Mouse (Mus musculus) testis, adult 2 months (tissue): Measurements from ENCODE around the gene Hivep1.

ENCODE experiments used
- CTCF ChIP-seq: fragments of 200-500 bp; IDR thresholded peaks from 2 replicates; pipeline ENCODE4 v1.5.1; 2012; ENCODE audit warnings: low read depth, mild to moderate bottlenecking, inconsistent platforms, low read length, moderate library complexity; ENCODE audit not compliant: control insufficient read depth, insufficient read depth, insufficient replicate concordance
- POLR2A ChIP-seq: fragments of 200-500 bp; IDR thresholded peaks from 2 replicates; pipeline ENCODE4 v1.6.1; 2012; ENCODE audit warnings: low read depth, mild to moderate bottlenecking, inconsistent platforms, low read length, moderate library complexity; ENCODE audit not compliant: control insufficient read depth

- no peak for TF ChIP-seq CTCF
- no peak for TF ChIP-seq POLR2A
Measured at GRCm38 (mm10) chr13:42051202-42051906, 467 bp upstream of the Hivep1 start.
